Mouse (Mus musculus) common myeloid progenitor, adult 5-6 weeks (primary cell): Measurements from ENCODE around the gene Lamb1. TPM values are rescaled to one million over a fixed set of nuclear protein-coding genes. Genes with fewer than 3 reads are reported as not detected.

ENCODE experiments used
- ATAC-seq: replicated peaks from 2 replicates; pipeline ENCODE4 v1.8.0; 2016; ENCODE audit warnings: low read depth, mild to moderate bottlenecking, moderate TSS enrichment, inconsistent platforms; ENCODE audit not compliant: poor library complexity, severe bottlenecking
- total RNA-seq: library from RNA; stranded (forward); fragments of 200-1000, 187-1606 nt; gene quantifications from 2 replicates; pipeline ENCODE4 v1.2.3, GENCODE M21; 2017

The Lamb1 gene
- total RNA-seq, 1 experiment from 2014 or later, result 3.3 TPM

- peak; percentile 85 for ATAC-seq
Observed at GRCm38 (mm10) chr12:31374603-31375282, 109.7 kb downstream of the Lamb1 start.

- ATAC-seq, result no peak
Observed at GRCm38 (mm10) chr12:31375283-31375615, 110.2 kb downstream of the Lamb1 start.

- peak; percentile 30; the same call in 1 of the 2 replicates for ATAC-seq
Observed at GRCm38 (mm10) chr12:31376326-31376950, 111.4 kb downstream of the Lamb1 start.

- no peak for ATAC-seq
Observed at GRCm38 (mm10) chr12:31377241-31377640, 112.2 kb downstream of the Lamb1 start.

Other genes with a start within 250 kb of the Lamb1 start
- gene Fam110c, start 191.4 kb upstream of the Lamb1 start, total RNA-seq, result 0.63 and 2.5 TPM in 2 replicates
- not detected in 2 replicates for gene Gm6993, start 24.5 kb upstream of the Lamb1 start, total RNA-seq
- gene Dld, start 86.2 kb downstream of the Lamb1 start, total RNA-seq, result 154 and 160 TPM in 2 replicates
- not detected in 2 replicates for gene Slc26a3, start 125.6 kb downstream of the Lamb1 start, total RNA-seq
- gene Cbll1, start 234.4 kb downstream of the Lamb1 start, total RNA-seq, result 14.2 and 15.1 TPM in 2 replicates